Mouse (Mus musculus) right cerebral cortex, postnatal 36 days (tissue): ENCODE measurements around the gene Cabp2.
A peak's percentile ranks its signal among the peaks of the same experiment; 100 is the strongest.
"Not testable (repeated sequence)": the region's sequence is repeated elsewhere in the genome, so short reads cannot be mapped to it uniquely, and the experiment has no call there.

Experiments used
- DNase-seq, 2 experiments: peaks; one replicate each; pipeline ENCODE4 v3.0.0; 2022; ENCODE audit warnings: low spot score in 2 of 2, mixed read lengths in 1 of 2

Gene Cabp2

GRCm38 (mm10) chr19:4124432-4124831 is 43.1 kb downstream of the Cabp2 start:
- DNase-seq = no peak

- not testable (repeated sequence) for DNase-seq
Observed at GRCm38 (mm10) chr19:4125268-4125667, 43.9 kb downstream of the Cabp2 start.

DNA sequence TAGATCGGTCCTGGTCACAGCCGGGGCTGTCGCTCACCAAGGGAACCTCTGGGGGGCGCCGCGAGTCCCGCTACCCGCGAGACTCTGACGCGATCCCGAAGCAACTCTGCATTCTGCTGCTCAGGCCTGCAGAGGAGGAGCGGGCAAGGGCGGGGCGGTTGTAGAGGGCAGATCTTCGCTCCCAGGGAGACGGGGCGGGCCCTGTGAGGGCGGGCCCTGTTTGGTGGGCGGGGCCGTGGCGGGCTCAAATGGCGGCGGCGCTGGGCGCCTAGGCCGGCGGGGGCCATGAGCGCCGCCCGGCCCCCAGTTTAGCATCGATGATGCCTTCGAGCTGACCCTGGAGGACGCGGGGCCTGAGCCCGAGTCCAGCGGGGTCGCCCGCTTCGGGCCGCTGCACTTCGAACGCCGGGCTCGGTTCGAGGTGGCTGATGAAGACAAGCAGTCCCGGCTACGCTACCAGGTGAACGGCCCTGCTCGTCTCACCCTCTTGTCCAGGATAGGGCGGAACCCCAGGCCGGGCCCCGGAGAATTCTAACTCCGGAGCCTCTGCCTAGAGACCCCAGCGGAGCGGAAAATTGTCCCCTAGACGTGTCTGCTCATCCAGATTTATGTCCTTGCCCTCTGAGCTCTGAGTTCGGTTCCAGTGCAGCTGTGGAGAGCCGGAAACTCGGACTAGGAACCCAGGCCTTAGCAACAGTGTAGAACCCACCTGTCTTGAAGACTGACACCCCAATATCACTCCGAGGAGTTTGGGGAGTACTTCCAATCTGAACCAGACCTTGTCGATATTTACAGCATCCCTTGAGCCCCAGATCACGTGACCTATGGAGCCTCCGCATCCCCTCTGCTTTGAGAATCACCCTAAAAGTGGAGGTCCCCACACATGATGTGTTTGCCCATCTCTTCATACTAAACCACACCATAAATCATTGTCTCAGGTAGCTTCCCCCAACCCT is 44.6 kb downstream of the Cabp2 start, which contains the start of gene Aip:
Gene Aip, minus strand, starts transcription at position 118 of the 956 bp plus-strand sequence.
- peak; percentile 97 to 98 for DNase-seq

DNA sequence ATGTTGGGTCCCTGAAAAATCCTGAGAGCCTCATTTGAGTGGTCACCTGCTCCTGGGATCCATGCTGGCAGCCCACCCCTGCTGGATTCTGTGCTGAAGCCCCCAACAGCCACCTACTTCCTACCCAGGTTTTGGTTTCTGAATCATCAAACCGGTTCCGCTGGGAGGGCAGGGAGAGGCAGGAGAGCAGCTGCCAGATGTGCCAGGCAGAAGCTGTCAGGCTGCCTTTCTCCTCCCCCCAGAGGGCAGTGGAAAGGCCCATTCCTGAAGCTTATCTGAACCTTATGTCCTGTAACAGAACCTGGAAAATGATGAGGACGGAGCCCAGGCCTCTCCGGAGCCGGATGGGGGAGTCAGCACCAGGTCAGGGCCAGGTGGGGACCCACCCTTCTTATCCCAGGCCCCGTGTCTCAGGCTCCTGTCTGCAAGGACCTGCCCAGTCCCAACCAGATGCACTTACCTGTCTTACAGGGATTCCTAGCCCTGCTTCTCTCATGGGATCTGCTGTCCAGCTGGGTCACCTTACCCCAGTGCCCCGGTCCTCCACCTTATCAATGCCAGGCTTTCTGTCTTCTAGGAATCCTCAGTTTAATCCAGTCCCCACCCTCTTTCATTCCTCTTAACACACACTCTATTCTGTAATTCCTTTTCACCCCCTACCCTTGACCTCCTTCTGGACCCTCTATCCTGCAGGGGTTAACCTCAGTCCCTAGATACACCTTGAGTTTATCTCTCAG is 45.5 kb downstream of the Cabp2 start:
- no peak for DNase-seq

DNA sequence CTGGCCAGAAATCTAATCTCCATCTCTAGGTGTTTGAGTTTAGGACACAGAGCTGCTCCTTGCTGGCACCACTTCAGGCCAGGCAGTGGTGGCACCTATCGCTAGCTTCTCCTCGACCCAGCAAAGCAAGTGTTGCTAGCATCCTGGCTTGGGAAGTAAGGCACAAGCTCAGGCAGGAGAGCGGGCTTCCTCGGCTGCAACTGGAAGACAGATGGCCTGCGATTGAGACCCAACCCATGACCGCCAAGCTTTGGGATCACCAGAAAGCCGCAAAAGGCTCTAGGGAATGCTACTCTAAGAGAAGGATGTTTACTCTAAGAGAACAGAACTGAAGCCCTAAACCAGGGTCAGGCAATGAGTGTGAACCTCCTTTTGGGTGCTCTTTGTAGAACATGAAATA is 48.1 kb downstream of the Cabp2 start:
- no peak for DNase-seq

- no peak for DNase-seq
Observed at GRCm38 (mm10) chr19:4130106-4130505, 48.7 kb downstream of the Cabp2 start.

DNA sequence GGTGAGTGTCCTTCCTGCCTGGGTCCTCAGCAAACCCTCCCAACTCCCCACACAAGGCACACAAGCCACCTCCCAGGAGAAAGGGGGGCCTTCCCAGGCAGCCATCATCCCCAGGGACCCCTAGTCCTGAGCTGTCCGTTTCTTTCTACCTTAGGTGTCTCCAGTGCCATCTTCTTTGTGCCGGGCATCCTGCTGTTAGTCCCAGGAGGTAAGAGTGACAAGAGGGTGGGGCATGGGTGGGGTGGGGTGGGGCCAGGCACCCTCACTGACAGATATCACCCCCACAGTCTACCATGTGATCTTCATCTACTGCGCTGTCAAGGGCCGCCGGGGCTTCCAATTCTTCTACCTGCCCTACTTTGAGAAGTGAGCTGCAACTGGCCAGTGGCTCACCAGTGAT is 49.7 kb downstream of the Cabp2 start:
- DNase-seq = no peak

DNA sequence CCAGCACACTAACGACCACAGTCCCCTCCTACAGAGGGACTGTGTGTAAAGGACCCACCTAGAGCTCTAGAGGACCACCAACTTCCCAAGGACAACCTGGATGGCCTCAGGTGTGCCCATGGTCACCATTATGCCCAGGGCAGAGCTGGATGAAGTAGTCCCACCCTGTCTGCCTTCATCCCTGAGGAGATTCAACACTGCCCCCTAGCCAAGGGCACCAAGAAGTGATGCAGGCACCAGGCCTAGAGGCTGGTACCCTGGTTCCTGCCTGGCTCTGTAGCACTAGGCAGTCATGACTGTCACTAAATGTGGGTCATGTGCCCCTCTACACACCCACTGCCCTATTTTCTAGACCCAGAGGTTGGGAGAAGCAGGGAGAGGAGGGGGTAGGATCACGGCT is 50.4 kb downstream of the Cabp2 start:
- DNase-seq = no peak

- no peak for DNase-seq
Observed at GRCm38 (mm10) chr19:4134354-4134753, 53.0 kb downstream of the Cabp2 start.

GRCm38 (mm10) chr19:4135229-4135962 is 54.0 kb downstream of the Cabp2 start:
- DNase-seq = not testable (repeated sequence)

- DNase-seq = not testable (repeated sequence)
Observed at GRCm38 (mm10) chr19:4135963-4136345, 54.6 kb downstream of the Cabp2 start.

- DNase-seq = no peak
Observed at GRCm38 (mm10) chr19:4136463-4136862, 55.1 kb downstream of the Cabp2 start.
